Mouse (Mus musculus): ENCODE measurements around the gene Scg5. TPM values are rescaled to one million over a fixed set of nuclear protein-coding genes. Genes with fewer than 3 reads are reported as not detected.

Gene Scg5
- 0.14 TPM in 1 of 2 replicates, not detected in the other for polyA plus RNA-seq (2012)

- Histone ChIP-seq H3K4me1 (ENCODE audit: control insufficient read depth) (peaks cover 12% of the 10 kb centered on the region), H3K36me3 (ENCODE audit: control insufficient read depth) (peaks cover 86% of the 10 kb centered on the region), H3K27me3 (ENCODE audit: control insufficient read depth) (no peaks in the 10 kb centered on the region), H3K4me3 (replicated peaks) (no peak within 1 kb of the TSS), H3K9me3 (ENCODE audit: control insufficient read depth, low read length) (no peaks in the 10 kb centered on the region)
- no peak for TF ChIP-seq TAL1 (IDR thresholded peaks at IDR 0.05; ENCODE audit: low read length)
- TF ChIP-seq GATA1 (IDR thresholded peaks at IDR 0.05; ENCODE audit: low read length): no peak
Observed at GRCm38 (mm10) chr2:113828943-113829882, at the start of gene Scg5. Gene Scg5, minus strand, starts transcription at chr2:113829121.

GRCm38 (mm10) chr2:113870115-113870514 lies 41.2 kb upstream of the Scg5 start:
- no peaks in the 10 kb centered on the region for H3K4me1 ChIP-seq (ENCODE audit: control insufficient read depth)
- no peaks in the 10 kb centered on the region for H3K9me3 ChIP-seq (ENCODE audit: control insufficient read depth, low read length)
- H3K4me3 ChIP-seq (replicated peaks): no peak overlapping the region
- no peaks in the 10 kb centered on the region for H3K36me3 ChIP-seq (ENCODE audit: control insufficient read depth)
- TF ChIP-seq TAL1 (IDR thresholded peaks at IDR 0.05; ENCODE audit: low read length): no peak
- TF ChIP-seq GATA1 (IDR thresholded peaks at IDR 0.05; ENCODE audit: low read length): no peak
- no peaks in the 10 kb centered on the region for H3K27me3 ChIP-seq (ENCODE audit: control insufficient read depth)

DNA sequence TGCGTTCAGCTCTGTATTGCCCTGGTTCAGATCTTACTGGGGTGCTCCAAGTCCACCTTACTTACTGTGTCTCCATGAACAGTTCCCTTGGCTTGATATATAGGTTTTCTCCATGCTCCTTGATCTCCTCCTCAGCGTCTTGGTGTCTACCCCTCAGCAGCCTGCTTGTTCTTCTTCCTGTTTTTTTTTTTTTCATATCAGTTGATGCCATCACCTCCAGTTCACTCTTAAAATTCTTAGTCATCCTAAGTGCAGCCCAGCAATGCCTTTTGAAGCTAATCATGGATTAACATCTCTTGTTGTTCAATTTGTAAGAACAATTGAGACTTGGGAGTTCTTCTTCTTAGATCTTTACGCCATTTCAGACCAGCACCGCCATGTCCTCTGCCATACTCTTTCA lies 39.5 kb upstream of the Scg5 start:
- Histone ChIP-seq H3K36me3 (ENCODE audit: control insufficient read depth) (no peaks in the 10 kb centered on the region), H3K9me3 (ENCODE audit: control insufficient read depth, low read length) (no peaks in the 10 kb centered on the region), H3K27me3 (ENCODE audit: control insufficient read depth) (no peaks in the 10 kb centered on the region), H3K4me3 (replicated peaks) (no peak overlapping the region), H3K4me1 (ENCODE audit: control insufficient read depth) (no peaks in the 10 kb centered on the region)
- TF ChIP-seq TAL1 (IDR thresholded peaks at IDR 0.05; ENCODE audit: low read length) (no peak), GATA1 (IDR thresholded peaks at IDR 0.05; ENCODE audit: low read length) (no peak)

- Histone ChIP-seq H3K27me3 (ENCODE audit: control insufficient read depth) (no peaks in the 10 kb centered on the region), H3K36me3 (ENCODE audit: control insufficient read depth) (no peaks in the 10 kb centered on the region), H3K4me1 (ENCODE audit: control insufficient read depth) (no peaks in the 10 kb centered on the region), H3K4me3 (replicated peaks) (no peak overlapping the region), H3K9me3 (ENCODE audit: control insufficient read depth, low read length) (no peaks in the 10 kb centered on the region)
- TF ChIP-seq GATA1 (IDR thresholded peaks at IDR 0.05; ENCODE audit: low read length) (no peak), TAL1 (IDR thresholded peaks at IDR 0.05; ENCODE audit: low read length) (no peak)
Observed at GRCm38 (mm10) chr2:113866155-113866554, 37.2 kb upstream of the Scg5 start.

GRCm38 (mm10) chr2:113849141-113849540 lies 20.2 kb upstream of the Scg5 start:
- H3K4me1 ChIP-seq (ENCODE audit: control insufficient read depth): peaks cover 30% of the 10 kb centered on the region
- H3K4me3 ChIP-seq (replicated peaks): peak overlapping the region; percentile 78
- H3K36me3 ChIP-seq (ENCODE audit: control insufficient read depth): peaks cover 31% of the 10 kb centered on the region
- TF ChIP-seq GATA1 (IDR thresholded peaks at IDR 0.05; ENCODE audit: low read length): no peak
- no peak for TF ChIP-seq TAL1 (IDR thresholded peaks at IDR 0.05; ENCODE audit: low read length)
- H3K9me3 ChIP-seq (ENCODE audit: control insufficient read depth, low read length): no peaks in the 10 kb centered on the region
- H3K27me3 ChIP-seq (ENCODE audit: control insufficient read depth): peaks cover 3% of the 10 kb centered on the region

- TF ChIP-seq TAL1 (IDR thresholded peaks at IDR 0.05; ENCODE audit: low read length): no peak
- no peak for TF ChIP-seq GATA1 (IDR thresholded peaks at IDR 0.05; ENCODE audit: low read length)
- no peaks in the 10 kb centered on the region for H3K9me3 ChIP-seq (ENCODE audit: control insufficient read depth, low read length)
Observed at GRCm38 (mm10) chr2:113848245-113849121, 19.6 kb upstream of the Scg5 start, which contains the start of gene Arhgap11a. Gene Arhgap11a, minus strand, starts transcription at chr2:113848661.

GRCm38 (mm10) chr2:113847678-113848244 lies 18.8 kb upstream of the Scg5 start:
- H3K36me3 ChIP-seq (ENCODE audit: control insufficient read depth): peaks cover 43% of the 10 kb centered on the region
- H3K9me3 ChIP-seq (ENCODE audit: control insufficient read depth, low read length): no peaks in the 10 kb centered on the region
- peaks cover 3% of the 10 kb centered on the region for H3K27me3 ChIP-seq (ENCODE audit: control insufficient read depth)
- peak overlapping the region; percentile 78 for H3K4me3 ChIP-seq (replicated peaks)
- TF ChIP-seq TAL1 (IDR thresholded peaks at IDR 0.05; ENCODE audit: low read length): no peak
- no peak for TF ChIP-seq GATA1 (IDR thresholded peaks at IDR 0.05; ENCODE audit: low read length)
- peaks cover 33% of the 10 kb centered on the region for H3K4me1 ChIP-seq (ENCODE audit: control insufficient read depth)

More at GRCm38 (mm10) chr2:113848245-113849121, 19.6 kb upstream of the Scg5 start, which contains the start of gene Arhgap11a:
- peak within 1 kb of the TSS; percentile 78 for H3K4me3 ChIP-seq (replicated peaks)
- H3K4me1 ChIP-seq (ENCODE audit: control insufficient read depth): peaks cover 33% of the 10 kb centered on the region
- peaks cover 37% of the 10 kb centered on the region for H3K36me3 ChIP-seq (ENCODE audit: control insufficient read depth)
- peaks cover 3% of the 10 kb centered on the region for H3K27me3 ChIP-seq (ENCODE audit: control insufficient read depth)

- no peak for TF ChIP-seq GATA1 (IDR thresholded peaks at IDR 0.05; ENCODE audit: low read length)
- no peak for TF ChIP-seq TAL1 (IDR thresholded peaks at IDR 0.05; ENCODE audit: low read length)
- no peaks in the 10 kb centered on the region for H3K27me3 ChIP-seq (ENCODE audit: control insufficient read depth)
- H3K4me3 ChIP-seq (replicated peaks): no peak overlapping the region
- H3K9me3 ChIP-seq (ENCODE audit: control insufficient read depth, low read length): no peaks in the 10 kb centered on the region
- peaks cover 33% of the 10 kb centered on the region for H3K4me1 ChIP-seq (ENCODE audit: control insufficient read depth)
- H3K36me3 ChIP-seq (ENCODE audit: control insufficient read depth): peaks cover 70% of the 10 kb centered on the region
Observed at GRCm38 (mm10) chr2:113845081-113845480, 16.2 kb upstream of the Scg5 start.
